Mouse (Mus musculus): ENCODE data around the gene Slf2. TPM values are rescaled to one million over a fixed set of nuclear protein-coding genes. Genes with fewer than 3 reads are reported as not detected.

Slf2 gene
- 40.5 TPM for polyA plus RNA-seq (2017; shearing (Covaris generic))

DNA sequence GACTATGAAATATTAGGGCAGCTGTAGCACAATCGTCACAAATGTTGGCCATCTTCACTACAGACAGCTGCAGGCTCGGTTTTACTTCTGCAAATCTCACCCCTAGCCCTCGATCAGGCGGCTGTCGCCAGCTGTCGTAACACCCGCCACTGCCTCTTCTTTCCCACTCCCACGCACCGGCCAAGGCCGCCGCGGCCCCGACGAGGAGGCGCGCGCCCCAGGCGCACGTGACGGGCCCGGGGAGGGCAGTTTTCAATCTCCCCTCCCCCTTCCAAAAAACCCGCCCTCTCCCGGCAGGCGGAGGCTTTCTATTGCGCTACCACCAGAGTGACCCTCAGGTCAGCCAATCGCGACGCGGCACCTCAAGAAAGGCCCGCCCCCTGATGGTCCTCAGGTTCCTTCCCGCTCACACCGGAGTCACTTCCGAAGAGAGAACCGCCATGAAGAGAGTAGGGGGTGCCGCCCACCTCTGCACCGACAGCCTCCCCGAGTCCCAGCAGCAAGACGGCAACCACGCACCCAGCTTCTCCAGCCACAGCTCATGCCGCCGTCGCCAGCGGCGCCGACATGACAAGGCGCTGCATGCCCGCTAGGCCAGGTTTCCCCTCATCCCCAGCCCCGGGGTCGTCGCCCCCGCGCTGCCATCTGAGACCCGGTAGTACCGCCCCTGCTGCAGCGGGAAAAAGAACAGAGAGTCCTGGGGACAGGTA lies at the start of gene Slf2:
Gene Slf2, plus strand, starts transcription at position 408 of the 710 bp plus-strand sequence.

DNA sequence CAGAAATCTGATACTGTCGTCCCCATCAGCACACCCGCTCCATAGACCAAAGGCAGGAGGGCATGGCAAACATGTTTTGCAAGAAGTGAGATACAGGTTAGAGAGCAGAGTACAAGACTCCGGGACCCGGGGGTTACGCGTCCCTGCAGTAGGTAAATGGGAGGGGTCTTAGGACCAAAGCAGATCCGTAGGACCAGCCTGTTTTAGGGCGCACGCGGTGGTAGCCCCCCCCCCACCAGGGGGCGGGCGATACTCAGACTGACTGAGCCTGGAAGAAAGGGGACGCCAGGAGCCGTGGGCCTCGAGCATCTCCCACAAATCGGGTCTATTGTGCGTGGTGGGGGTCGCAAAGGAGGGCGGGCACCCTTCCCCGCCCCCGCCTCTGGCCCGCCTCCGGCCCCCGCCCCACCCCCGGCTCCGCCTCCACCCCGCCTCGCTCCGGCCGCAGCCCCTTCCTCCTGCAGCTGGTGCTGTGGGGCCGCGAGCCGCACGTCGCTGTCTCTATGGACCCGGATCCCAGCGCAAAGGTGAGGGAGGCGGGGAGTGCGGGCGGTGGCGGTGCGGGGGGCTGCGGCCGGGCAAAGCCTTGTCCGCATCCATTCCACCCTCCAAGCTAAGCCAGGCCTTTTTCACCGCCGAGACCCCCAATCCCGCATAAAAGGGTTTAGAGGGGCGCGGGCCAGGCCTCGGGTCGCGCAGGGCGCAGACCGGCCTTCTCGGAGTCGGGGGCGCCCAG lies 58.0 kb downstream of the Slf2 start, which contains the start of gene Sema4g:
Gene Sema4g, plus strand, starts transcription at position 271 of the 736 bp plus-strand sequence.

DNA sequence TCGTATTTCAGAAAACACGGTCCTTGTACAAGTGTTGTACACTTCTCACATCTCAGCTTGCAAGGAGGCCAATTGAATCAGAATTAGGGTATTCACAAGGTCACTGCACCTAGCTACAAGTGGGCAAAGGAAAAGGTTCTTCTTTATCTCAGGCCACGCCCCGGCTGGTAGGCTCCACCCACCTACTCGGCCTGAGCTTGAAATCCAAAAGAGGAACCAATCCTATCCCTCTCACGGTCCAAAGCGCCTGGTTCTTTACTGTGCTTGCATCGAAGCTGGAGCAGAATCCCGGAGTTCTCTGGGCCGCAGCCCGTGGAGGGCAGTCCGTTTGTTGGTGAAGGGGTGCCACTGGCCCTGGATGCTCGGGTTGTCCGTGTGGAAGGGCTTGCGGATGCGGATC lies 74.5 kb downstream of the Slf2 start, which contains the start of gene Twnk:
Gene Twnk, plus strand, starts transcription at position 220 of the 400 bp plus-strand sequence.

DNA sequence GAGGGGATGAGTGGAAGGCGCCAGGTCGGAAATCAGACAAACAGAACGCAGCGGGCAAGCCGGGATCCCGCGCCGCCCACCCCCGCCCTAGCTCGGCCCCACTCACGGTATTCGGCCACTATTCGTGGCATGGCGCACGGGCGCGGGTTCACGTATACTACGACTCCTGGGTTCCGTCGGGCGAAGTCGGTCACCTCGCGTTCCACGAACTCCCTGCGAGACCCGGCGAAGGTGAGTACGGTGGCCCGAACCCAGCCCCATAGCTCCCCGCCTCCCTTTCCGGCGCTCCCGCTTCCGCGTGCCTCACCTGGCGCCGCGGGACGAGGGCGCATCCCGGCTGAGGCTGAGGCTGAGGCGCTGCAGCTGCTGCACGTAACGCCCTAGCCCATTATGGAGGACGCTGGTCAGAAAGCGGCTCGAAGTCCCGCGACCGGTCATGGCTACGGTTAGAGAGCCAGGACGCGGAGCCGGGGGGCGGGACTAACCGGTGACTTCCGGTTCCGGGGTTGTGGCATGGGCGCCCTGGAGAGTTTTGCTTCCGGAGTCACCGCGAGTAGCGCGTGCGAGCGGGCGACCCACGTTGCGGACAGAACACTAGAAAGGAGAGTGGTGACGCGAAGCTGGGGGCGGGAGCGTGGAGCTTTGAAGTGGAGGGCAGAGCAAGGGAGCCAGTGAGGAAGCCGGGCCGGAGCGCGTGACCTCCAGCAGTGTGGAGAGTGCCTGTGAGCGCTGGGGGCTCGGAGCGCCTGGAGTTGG lies 75.2 kb downstream of the Slf2 start, which contains the start of gene Mrpl43:
Gene Mrpl43, minus strand, starts transcription at position 486 of the 756 bp plus-strand sequence.

DNA sequence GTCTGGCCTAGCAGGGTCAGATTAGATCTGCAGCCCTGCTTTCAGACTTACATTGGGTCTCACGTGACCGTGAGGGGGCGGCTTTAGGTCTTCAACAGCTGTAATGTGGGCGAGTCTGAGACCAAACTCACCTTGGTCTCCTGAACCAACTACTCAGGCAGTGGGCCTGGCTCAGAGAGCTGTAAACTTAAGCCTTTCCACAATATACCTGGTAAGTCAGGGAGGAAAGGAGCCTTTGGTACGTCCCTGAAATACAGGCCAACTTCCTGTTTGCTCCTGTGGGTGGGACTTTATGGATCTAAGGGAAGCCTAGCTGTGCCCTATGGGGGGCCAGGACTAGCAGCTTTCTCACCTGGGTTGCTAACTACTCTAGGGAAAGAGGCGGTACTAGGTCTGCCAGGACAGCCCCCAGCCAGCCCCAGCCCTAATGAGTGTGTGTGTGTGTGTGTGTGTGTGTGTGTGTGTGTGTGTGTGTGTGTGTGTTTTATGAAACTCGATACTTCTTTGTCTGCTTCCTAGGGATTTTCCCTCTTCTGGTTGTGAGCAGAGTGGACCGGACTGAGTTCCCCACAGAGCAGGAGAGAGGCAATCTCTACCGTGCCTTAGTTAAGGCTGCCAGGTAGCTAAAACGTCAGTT lies 83.5 kb downstream of the Slf2 start, which contains the start of gene Lzts2:
Gene Lzts2, plus strand, starts transcription at position 80 of the 637 bp plus-strand sequence.

Other genes starting within 250 kb of the Slf2 start
- gene Pax2, start 175.1 kb upstream of the Slf2 start, polyA plus RNA-seq (2017; shearing (Covaris generic)), result not detected
- gene Sema4g, start 58.0 kb downstream of the Slf2 start, polyA plus RNA-seq (2017; shearing (Covaris generic)), result 0.14 TPM
- gene Twnk, start 74.5 kb downstream of the Slf2 start, polyA plus RNA-seq (2017; shearing (Covaris generic)), result 16.1 TPM
- 60.7 TPM for gene Mrpl43, start 75.3 kb downstream of the Slf2 start, polyA plus RNA-seq (2017; shearing (Covaris generic))
- gene Lzts2, start 83.3 kb downstream of the Slf2 start, polyA plus RNA-seq (2017; shearing (Covaris generic)), result 8.6 TPM
- 0.28 TPM for gene Pdzd7, start 114.6 kb downstream of the Slf2 start, polyA plus RNA-seq (2017; shearing (Covaris generic))
- 79.9 TPM for gene Sfxn3, start 116.4 kb downstream of the Slf2 start, polyA plus RNA-seq (2017; shearing (Covaris generic))
- 0.25 TPM for gene Kazald1, start 144.1 kb downstream of the Slf2 start, polyA plus RNA-seq (2017; shearing (Covaris generic))
- gene Tlx1, start 219.5 kb downstream of the Slf2 start, polyA plus RNA-seq (2017; shearing (Covaris generic)), result not detected

Data from CD4-positive, CD25-positive, alpha-beta regulatory T cell (primary cell).